Mouse (Mus musculus) myocyte (in vitro differentiated cells): ENCODE data around the gene Extl2.

Experiments
- E2F4 ChIP-seq: IDR thresholded peaks from one replicate; pipeline ENCODE4 v1.6.1; 2011; ENCODE audit warnings: mild to moderate bottlenecking, control low read depth, moderate library complexity; ENCODE audit not compliant: insufficient read depth
- POLR2A ChIP-seq: IDR thresholded peaks from one replicate; pipeline ENCODE4 v1.6.1; 2011; ENCODE audit warnings: low read depth, mild to moderate bottlenecking, control low read depth, moderate library complexity; ENCODE audit not compliant: insufficient read length
- SRF ChIP-seq: IDR thresholded peaks from one replicate; pipeline ENCODE4 v1.6.1; 2011; ENCODE audit warnings: low read depth; ENCODE audit not compliant: control insufficient read depth, insufficient read length
- TCF12 ChIP-seq: IDR thresholded peaks from one replicate; pipeline ENCODE4 v1.6.1; 2011; ENCODE audit warnings: mild to moderate bottlenecking, control low read depth; ENCODE audit not compliant: poor library complexity, insufficient read depth, severe bottlenecking
- USF1 ChIP-seq: IDR thresholded peaks from one replicate; pipeline ENCODE4 v1.6.1; 2011; ENCODE audit warnings: low read depth, mild to moderate bottlenecking, control low read depth, moderate library complexity

DNA sequence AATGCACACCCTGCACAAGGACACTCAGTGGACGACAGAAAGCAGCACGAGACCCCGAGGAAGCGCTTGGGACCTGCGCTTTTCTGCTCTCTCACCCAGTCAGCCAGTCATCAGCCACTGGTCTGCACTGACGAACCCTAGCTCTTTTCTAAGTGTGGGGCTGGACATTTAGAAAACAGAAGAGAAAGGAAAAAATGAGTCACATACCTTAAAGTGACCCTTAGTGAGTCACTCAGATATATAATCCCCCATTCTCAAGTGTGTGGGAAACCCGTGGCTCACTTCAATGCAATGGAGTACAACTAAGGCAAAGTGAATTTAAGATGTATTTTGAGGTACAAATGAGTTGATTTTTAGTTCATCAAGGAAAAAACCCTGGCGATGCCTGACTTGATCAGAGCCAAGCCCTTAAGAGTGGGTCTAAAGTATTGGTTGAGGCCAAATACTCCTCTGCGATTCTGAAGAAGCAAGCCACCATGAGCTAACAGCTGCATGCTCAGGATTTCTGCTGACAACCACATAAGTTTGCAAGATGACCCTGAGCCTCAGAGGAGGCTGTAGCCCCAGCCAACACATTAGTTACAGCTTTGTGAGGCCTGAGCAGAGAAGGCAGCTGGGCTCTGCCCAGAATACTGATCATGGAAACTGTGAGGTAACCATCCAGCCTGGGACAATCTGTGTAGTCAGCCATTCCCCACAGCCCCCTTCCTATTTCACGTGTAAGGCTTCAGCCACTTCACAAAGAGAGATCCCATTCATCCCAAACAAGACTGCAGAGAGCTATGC, 38.3 kb upstream of the Extl2 start:
- TF ChIP-seq POLR2A (no peak), E2F4 (no peak), USF1 (no peak), SRF (no peak), TCF12 (no peak)
